Mouse (Mus musculus) liver, embryonic 13.5 days (tissue): ENCODE data around the gene Gtf2i. TPM values are rescaled to one million over a fixed set of nuclear protein-coding genes. Genes with fewer than 3 reads are reported as not detected.

ENCODE experiments used
- ATAC-seq: fragments of 200-750 bp; cut with Nextera tagmentation; 2 replicates; pipeline ENCODE4 v1.8.0; 2017; ENCODE audit warnings: low read depth, mild to moderate bottlenecking, moderate number of reproducible peaks, moderate library complexity
- DNase-seq: peaks from one replicate; pipeline ENCODE4 v3.0.0; 2022
- H3K27ac ChIP-seq: fragments of 300-500 bp; sonication (generic); 2 replicates; pipeline ENCODE4 v1.5.1; 2015; ENCODE audit warnings: moderate library complexity, mild to moderate bottlenecking, inconsistent platforms
- H3K27me3 ChIP-seq: fragments of 300-500 bp; sonication (generic); 2 replicates; pipeline ENCODE4 v1.6.1; 2015; ENCODE audit warnings: mild to moderate bottlenecking, inconsistent platforms
- H3K36me3 ChIP-seq: fragments of 300-500 bp; sonication (generic); 2 replicates; pipeline ENCODE4 v1.6.1; 2015; ENCODE audit warnings: mild to moderate bottlenecking, inconsistent platforms
- H3K4me1 ChIP-seq: fragments of 300-500 bp; sonication (generic); replicated peaks from 2 replicates; pipeline ENCODE4 v1.6.1; 2015; ENCODE audit warnings: inconsistent platforms
- H3K4me2 ChIP-seq: fragments of 300-500 bp; sonication (generic); 2 replicates; pipeline ENCODE4 v1.6.1; 2015; ENCODE audit warnings: inconsistent platforms, mild to moderate bottlenecking, moderate library complexity
- H3K4me3 ChIP-seq: fragments of 300-500 bp; sonication (generic); replicated peaks from 2 replicates; pipeline ENCODE4 v1.5.1; 2015; ENCODE audit warnings: mild to moderate bottlenecking, inconsistent platforms
- H3K9ac ChIP-seq: fragments of 300-500 bp; sonication (generic); 2 replicates; pipeline ENCODE4 v1.6.1; 2015; ENCODE audit warnings: mild to moderate bottlenecking, inconsistent platforms
- H3K9me3 ChIP-seq: fragments of 300-500 bp; sonication (generic); replicated peaks from 2 replicates; pipeline ENCODE4 v1.6.1; 2016; ENCODE audit warnings: inconsistent platforms
- WGBS: fragments of 180-500 bp; shearing (Covaris S2); methylation state at CpG from one replicate; pipeline ENCODE4 v1.1.7; 2015; ENCODE audit not compliant: insufficient replicate concordance; 5-methylcytosine and 5-hydroxymethylcytosine counted together
- polyA plus RNA-seq: library from polyadenylated mRNA; unstranded; fragments of >200 nt; fragmentation: Nextera tagmentation; extraction: Ambion mirVana; gene quantifications from 2 replicates; pipeline ENCODE4 v1.2.1, GENCODE M21; 2015

Gtf2i gene
- polyA plus RNA-seq, 1 experiment from 2014 or later = 39.1 TPM

- Histone ChIP-seq H3K27ac (no peak overlapping the region), H3K9ac (no peak overlapping the region), H3K9me3 (no peaks in the 10 kb centered on the region), H3K27me3 (no peaks in the 10 kb centered on the region), H3K4me3 (no peak overlapping the region), H3K4me1 (0 out of 2 replicates have a peak, but pooled peaks cover 4% of the 10 kb centered on the region), H3K36me3 (peaks cover 95% of the 10 kb centered on the region), H3K4me2 (no peak overlapping the region)
- DNase-seq = no peak
- no peak for ATAC-seq
- 74% methylated on average over 11 of the region's 11 CpGs for WGBS
Observed at GRCm38 (mm10) chr5:134275021-134275420, 39.5 kb downstream of the Gtf2i start.

GRCm38 (mm10) chr5:134273761-134274160, 40.8 kb downstream of the Gtf2i start:
- H3K9me3 ChIP-seq = no peaks in the 10 kb centered on the region
- peaks cover 94% of the 10 kb centered on the region for H3K36me3 ChIP-seq
- no peak overlapping the region for H3K27ac ChIP-seq
- 82% methylated on average over 8 of the region's 8 CpGs for WGBS
- H3K4me1 ChIP-seq = 0 out of 2 replicates have a peak, but pooled peaks cover 4% of the 10 kb centered on the region
- H3K9ac ChIP-seq = no peak overlapping the region
- H3K4me3 ChIP-seq = no peak overlapping the region
- H3K27me3 ChIP-seq = no peaks in the 10 kb centered on the region
- H3K4me2 ChIP-seq = no peak overlapping the region
- DNase-seq (no peak), ATAC-seq (no peak)

- DNase-seq (no peak), ATAC-seq (no peak)
- H3K4me2 ChIP-seq = no peak overlapping the region
- H3K27me3 ChIP-seq = no peaks in the 10 kb centered on the region
- WGBS = 87% methylated on average over 11 of the region's 11 CpGs
- no peak overlapping the region for H3K4me3 ChIP-seq
- no peak overlapping the region for H3K9ac ChIP-seq
- no peak overlapping the region for H3K27ac ChIP-seq
- H3K9me3 ChIP-seq = no peaks in the 10 kb centered on the region
- peaks cover 92% of the 10 kb centered on the region for H3K36me3 ChIP-seq
- 0 out of 2 replicates have a peak, but pooled peaks cover 4% of the 10 kb centered on the region for H3K4me1 ChIP-seq
Observed at GRCm38 (mm10) chr5:134272761-134273160, 41.8 kb downstream of the Gtf2i start.

GRCm38 (mm10) chr5:134271421-134271820, 43.1 kb downstream of the Gtf2i start:
- H3K36me3 ChIP-seq = peaks cover 90% of the 10 kb centered on the region
- H3K9me3 ChIP-seq = no peaks in the 10 kb centered on the region
- H3K4me3 ChIP-seq = no peak overlapping the region
- H3K27me3 ChIP-seq = no peaks in the 10 kb centered on the region
- H3K9ac ChIP-seq = no peak overlapping the region
- DNase-seq (no peak), ATAC-seq (no peak)
- no peak overlapping the region for H3K4me2 ChIP-seq
- WGBS = 80% methylated on average over 11 of the region's 11 CpGs
- no peak overlapping the region for H3K27ac ChIP-seq
- 0 out of 2 replicates have a peak, but pooled peaks cover 4% of the 10 kb centered on the region for H3K4me1 ChIP-seq

- WGBS = 73% methylated on average over 4 of the region's 4 CpGs
- Histone ChIP-seq H3K27me3 (no peaks in the 10 kb centered on the region), H3K4me3 (no peak overlapping the region), H3K27ac (no peak overlapping the region), H3K4me1 (0 out of 2 replicates have a peak, but pooled peaks cover under 1% of the 10 kb centered on the region), H3K9ac (no peak overlapping the region), H3K4me2 (no peak overlapping the region), H3K36me3 (peaks cover 92% of the 10 kb centered on the region), H3K9me3 (no peaks in the 10 kb centered on the region)
- no peak for ATAC-seq
- no peak for DNase-seq
Observed at GRCm38 (mm10) chr5:134270566-134270965, 44.0 kb downstream of the Gtf2i start.

DNA sequence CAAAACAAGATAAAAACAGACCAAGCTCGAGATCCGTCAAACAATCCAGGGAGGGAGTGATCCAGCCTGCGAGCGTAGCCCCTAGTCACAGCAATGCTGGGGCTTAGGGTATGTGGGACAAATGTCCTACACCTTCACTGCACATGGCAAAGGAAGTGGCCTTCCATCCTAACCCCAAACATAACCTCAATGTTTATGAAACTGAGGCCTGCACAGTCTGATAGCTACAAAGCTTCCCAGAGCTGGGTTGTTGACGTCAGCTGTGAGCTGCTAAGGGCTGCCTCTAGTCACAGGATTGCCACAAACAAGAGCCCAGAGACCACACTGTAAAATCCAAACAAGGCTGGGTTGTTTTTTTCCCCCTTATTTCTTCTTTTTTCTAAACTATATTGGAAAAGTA, 44.8 kb downstream of the Gtf2i start:
- H3K36me3 ChIP-seq = peaks cover 92% of the 10 kb centered on the region
- ATAC-seq (no peak), DNase-seq (no peak)
- no peak overlapping the region for H3K27ac ChIP-seq
- no peak overlapping the region for H3K4me3 ChIP-seq
- no peaks in the 10 kb centered on the region for H3K9me3 ChIP-seq
- 63% methylated on average over 5 of the region's 5 CpGs for WGBS
- H3K9ac ChIP-seq = no peak overlapping the region
- no peaks in the 10 kb centered on the region for H3K27me3 ChIP-seq
- no peak overlapping the region for H3K4me2 ChIP-seq
- no peaks in the 10 kb centered on the region for H3K4me1 ChIP-seq

GRCm38 (mm10) chr5:134268751-134269150, 45.8 kb downstream of the Gtf2i start:
- Histone ChIP-seq H3K27me3 (no peaks in the 10 kb centered on the region), H3K36me3 (peaks cover 94% of the 10 kb centered on the region), H3K4me1 (no peaks in the 10 kb centered on the region), H3K4me3 (no peak overlapping the region), H3K9me3 (no peaks in the 10 kb centered on the region), H3K9ac (no peak overlapping the region), H3K27ac (no peak overlapping the region), H3K4me2 (no peak overlapping the region)
- DNase-seq (no peak), ATAC-seq (no peak)
- 86% methylated on average over 8 of the region's 8 CpGs for whole genome bisulfite sequencing

DNA sequence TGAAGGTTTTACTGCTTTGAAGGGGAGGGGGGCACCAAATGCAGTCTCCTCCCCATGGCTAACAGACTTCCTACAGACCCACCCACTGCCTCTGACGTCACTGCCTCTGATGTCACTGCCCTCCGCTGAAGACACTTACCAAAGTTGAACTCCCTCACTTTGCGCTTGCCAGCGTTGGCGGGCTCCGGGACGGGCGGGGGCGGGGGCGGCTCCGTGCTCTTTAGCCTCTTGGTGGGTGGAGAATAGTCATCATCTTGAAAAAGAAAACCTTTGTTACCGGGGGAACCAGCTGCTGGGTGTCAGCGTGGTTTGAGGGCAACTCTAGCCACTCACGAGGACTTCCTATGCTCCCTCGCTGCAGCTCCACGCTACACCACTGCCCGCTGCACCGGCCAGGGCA, 48.2 kb downstream of the Gtf2i start:
- H3K9me3 ChIP-seq = no peaks in the 10 kb centered on the region
- no peak overlapping the region for H3K27ac ChIP-seq
- ATAC-seq (no peak), DNase-seq (no peak)
- no peak overlapping the region for H3K4me2 ChIP-seq
- peaks cover 92% of the 10 kb centered on the region for H3K36me3 ChIP-seq
- 88% methylated on average over 18 of the region's 18 CpGs for WGBS
- no peaks in the 10 kb centered on the region for H3K27me3 ChIP-seq
- no peaks in the 10 kb centered on the region for H3K4me1 ChIP-seq
- no peak overlapping the region for H3K4me3 ChIP-seq
- no peak overlapping the region for H3K9ac ChIP-seq

- WGBS = 56% methylated on average over 2 of the region's 2 CpGs
Observed at GRCm38 (mm10) chr5:134265890-134266289, 48.7 kb downstream of the Gtf2i start.

DNA sequence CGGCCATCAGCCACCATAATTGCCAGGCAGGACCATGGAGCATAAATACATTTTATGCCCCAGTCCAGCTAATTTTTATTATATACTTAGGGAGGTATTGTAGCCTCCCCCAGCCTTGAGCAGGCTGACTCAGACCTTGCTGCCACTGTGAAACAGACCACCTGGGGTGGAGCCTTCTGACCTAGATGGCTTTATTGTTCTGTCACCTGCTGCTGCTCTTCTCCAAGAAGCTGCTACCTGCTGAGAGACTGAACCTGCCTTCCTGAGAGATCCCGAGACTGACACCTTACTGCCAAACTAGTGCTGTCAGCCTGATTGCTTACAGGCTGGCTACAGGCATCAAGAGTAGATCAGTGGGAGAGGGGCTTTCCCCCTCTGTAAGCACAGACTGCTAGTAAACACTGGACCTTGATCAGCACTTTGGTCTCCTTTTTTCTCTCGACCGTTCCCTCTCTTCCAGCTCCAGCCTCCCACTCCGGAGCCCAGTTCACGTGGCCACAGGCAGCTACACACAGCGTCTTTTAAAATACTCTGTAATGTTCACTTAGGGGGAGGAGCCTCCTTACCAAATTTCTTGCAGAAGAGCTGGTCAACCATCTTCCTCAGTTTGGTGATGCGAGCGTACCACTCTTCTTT, 54.4 kb downstream of the Gtf2i start:
- H3K36me3 ChIP-seq = peaks cover 93% of the 10 kb centered on the region
- H3K4me1 ChIP-seq = 0 out of 2 replicates have a peak, but pooled peaks cover 4% of the 10 kb centered on the region
- H3K9me3 ChIP-seq = no peaks in the 10 kb centered on the region
- DNase-seq = no peak
- H3K9ac ChIP-seq = no peak overlapping the region
- H3K4me3 ChIP-seq = no peak overlapping the region
- H3K4me2 ChIP-seq = no peak overlapping the region
- H3K27ac ChIP-seq = no peak overlapping the region
- H3K27me3 ChIP-seq = no peaks in the 10 kb centered on the region
- no peak for ATAC-seq
- 87% methylated on average over 9 of the region's 9 CpGs for WGBS

More at GRCm38 (mm10) chr5:134265890-134266289, 48.7 kb downstream of the Gtf2i start:
- Histone ChIP-seq H3K9me3 (no peaks in the 10 kb centered on the region), H3K4me3 (no peak overlapping the region), H3K9ac (no peak overlapping the region), H3K27ac (no peak overlapping the region), H3K27me3 (no peaks in the 10 kb centered on the region), H3K4me1 (no peaks in the 10 kb centered on the region), H3K36me3 (peaks cover 92% of the 10 kb centered on the region), H3K4me2 (no peak overlapping the region)
- DNase-seq = no peak
- no peak for ATAC-seq

DNA sequence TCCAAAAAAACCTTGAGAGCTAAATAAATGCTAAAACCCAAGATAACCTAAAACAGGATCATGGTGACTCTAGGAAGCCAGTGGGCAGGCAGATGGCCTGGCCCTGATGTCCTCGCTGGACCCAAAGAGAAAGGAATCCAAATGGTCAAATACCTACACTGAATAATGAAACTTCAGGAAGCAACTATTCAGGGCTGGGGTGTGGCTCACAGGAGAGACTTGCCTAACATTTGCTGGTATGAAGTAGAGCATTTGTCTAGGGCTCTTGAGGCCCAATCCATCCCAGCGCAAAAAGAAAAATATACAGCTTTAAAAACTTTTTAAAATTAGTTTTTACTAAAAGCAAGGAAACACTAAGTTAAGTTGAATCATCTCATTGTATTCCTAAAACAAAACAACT, 55.6 kb downstream of the Gtf2i start:
- Histone ChIP-seq H3K9ac (no peak overlapping the region), H3K4me3 (no peak overlapping the region)
- no peak for ATAC-seq

GRCm38 (mm10) chr5:134258395-134258794, 56.2 kb downstream of the Gtf2i start:
- H3K9me3 ChIP-seq = no peaks in the 10 kb centered on the region
- 32% methylated on average over 4 of the region's 4 CpGs for WGBS
- no peaks in the 10 kb centered on the region for H3K27me3 ChIP-seq
- H3K9ac ChIP-seq = no peak overlapping the region
- ATAC-seq = no peak
- H3K4me1 ChIP-seq = 0 out of 2 replicates have a peak, but pooled peaks cover 4% of the 10 kb centered on the region
- no peak overlapping the region for H3K4me2 ChIP-seq
- no peak for DNase-seq
- H3K27ac ChIP-seq = no peak overlapping the region; the same call in 1 of the 2 replicates
- H3K36me3 ChIP-seq = peaks cover 91% of the 10 kb centered on the region
- H3K4me3 ChIP-seq = no peak overlapping the region

More for the DNA sequence above, 55.6 kb downstream of the Gtf2i start:
- Histone ChIP-seq H3K36me3 (peaks cover 91% of the 10 kb centered on the region), H3K4me2 (no peak overlapping the region), H3K27me3 (no peaks in the 10 kb centered on the region), H3K27ac (no peak overlapping the region; the same call in 1 of the 2 replicates), H3K4me1 (0 out of 2 replicates have a peak, but pooled peaks cover 4% of the 10 kb centered on the region), H3K9me3 (no peaks in the 10 kb centered on the region)
- no peak for DNase-seq
- WGBS = 90% methylated on average over 2 of the region's 2 CpGs
